Mouse (Mus musculus) bone marrow, adult 2 months (tissue): ENCODE results near the gene Tstd1.

Experiments used
- CTCF ChIP-seq: fragments of 200-500 bp; IDR thresholded peaks from 2 replicates; pipeline ENCODE4 v1.5.1; 2011; ENCODE audit warnings: low read length, control low read depth; ENCODE audit not compliant: control insufficient read depth, insufficient read depth
- POLR2A ChIP-seq: fragments of 200-500 bp; IDR thresholded peaks from 2 replicates; pipeline ENCODE4 v1.6.1; 2011; ENCODE audit warnings: low read depth, mild to moderate bottlenecking, control low read depth, low read length, borderline replicate concordance; ENCODE audit not compliant: control insufficient read depth

DNA sequence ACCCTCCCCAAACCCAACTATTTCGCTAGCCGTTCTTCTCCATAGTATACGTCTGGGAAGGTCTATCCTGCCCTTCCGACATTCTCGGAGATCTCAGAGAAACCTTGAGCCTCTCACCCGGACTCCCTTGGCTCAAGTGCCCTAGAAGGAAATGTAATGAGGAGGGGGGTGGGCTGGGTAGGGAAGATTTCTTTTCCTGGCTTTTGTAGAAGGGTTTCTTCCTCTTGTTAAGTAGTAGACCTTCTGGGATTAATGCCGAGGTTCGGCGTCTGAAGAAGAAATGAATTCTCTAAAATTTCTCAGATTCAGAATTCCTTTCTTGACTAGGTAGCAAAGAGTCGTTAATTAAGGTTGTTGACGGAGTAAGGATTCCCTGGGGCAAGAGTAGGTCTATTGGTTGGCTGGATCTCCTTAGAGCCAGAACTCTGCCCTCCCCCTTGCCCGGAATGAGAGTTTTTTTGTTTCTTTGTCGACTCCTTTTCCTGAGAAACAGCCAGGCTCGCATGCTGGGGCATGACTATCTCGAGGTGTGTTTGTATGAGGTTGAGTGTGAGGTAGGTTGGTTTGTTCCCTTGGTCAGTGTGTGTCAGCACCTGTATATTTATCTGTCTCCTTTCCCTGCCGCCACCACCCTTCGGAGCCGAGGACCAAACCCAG, 19.5 kb downstream of the Tstd1 start:
- no peak for TF ChIP-seq POLR2A
- no peak for TF ChIP-seq CTCF
